ENCODE assay signal across 16 mouse cellular contexts in the genomic region with DNA sequence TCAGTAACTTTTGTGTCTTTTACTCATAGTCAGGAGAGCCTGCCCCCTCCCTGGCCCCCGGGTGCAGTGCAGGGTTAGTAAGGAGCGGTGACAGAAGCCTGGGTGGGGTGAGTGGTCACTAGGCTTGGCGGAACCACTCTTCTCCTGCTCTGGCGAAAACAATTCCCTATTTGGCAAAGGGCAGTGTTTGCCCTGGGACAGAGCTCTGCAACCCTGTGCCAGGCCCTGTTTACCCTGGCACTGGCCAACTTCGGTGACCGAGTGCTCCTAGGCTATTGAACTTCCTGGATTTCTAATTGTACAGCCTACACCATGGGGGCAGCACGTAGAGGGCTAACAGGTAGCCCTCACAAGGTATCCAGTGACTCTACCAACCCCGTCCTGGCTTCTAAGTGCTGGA.
DNase-seq lines count a peak whose midpoint lies in the region; ATAC-seq and TF ChIP-seq lines count a peak whose summit lies in the region.
"Had no signal": no experiment of that assay in that cellular context is flagged by ENCODE, and none has a peak within 500 bp of the region (broad histone marks: within the 10 kb centered on the region; RNA-seq: fewer than 3 reads in every experiment).

No protein-coding gene starts in this region.

- TF ChIP-seq POLR2A in lung, adult 2 months (IDR thresholded peaks at IDR 0.05; ENCODE audit: borderline replicate concordance, extremely low read depth, low read depth, low read length) = no peak

- no peak for TF ChIP-seq CTCF in lung, adult 2 months (IDR thresholded peaks at IDR 0.05; ENCODE audit: insufficient read depth, low read length)

- H3K36me3 ChIP-seq in heart, embryonic 10.5 days = no peaks in the 10 kb centered on the region
- H3K36me3 ChIP-seq in midbrain, embryonic 14.5 days (ENCODE audit: control insufficient read depth, insufficient read depth, low read length) = no peaks in the 10 kb centered on the region
- H3K36me3 ChIP-seq: embryonic facial prominence, embryonic 10.5 days; hindbrain, embryonic 10.5 days; neural tube, embryonic 13.5 days had no signal

- H3K4me3 ChIP-seq in heart, embryonic 10.5 days = no peak overlapping the region
- no peak overlapping the region for H3K4me3 ChIP-seq in lung, adult 2 months (replicated peaks; ENCODE audit: extremely low read depth, low read depth, low read length)
- H3K4me3 ChIP-seq in midbrain, embryonic 14.5 days (replicated peaks; ENCODE audit: low read depth, low read length) = no peak overlapping the region
- H3K4me3 ChIP-seq: embryonic facial prominence, embryonic 10.5 days; hindbrain, embryonic 10.5 days; neural tube, embryonic 13.5 days had no signal

- H3K27ac ChIP-seq in heart, embryonic 10.5 days = no peak overlapping the region
- no peak overlapping the region for H3K27ac ChIP-seq in midbrain, embryonic 14.5 days (replicated peaks; ENCODE audit: low read depth, low read length)
- H3K27ac ChIP-seq: embryonic facial prominence, embryonic 10.5 days; hindbrain, embryonic 10.5 days; liver, embryonic 14.5 days; neural tube, embryonic 13.5 days had no signal

- no peak overlapping the region for H3K9ac ChIP-seq in midbrain, embryonic 14.5 days (replicated peaks; ENCODE audit: low read length)
- H3K9ac ChIP-seq: forebrain, postnatal 0 days; liver, embryonic 14.5 days; neural tube, embryonic 13.5 days had no signal

- H3K9me3 ChIP-seq in heart, embryonic 10.5 days = no peaks in the 10 kb centered on the region
- H3K9me3 ChIP-seq in midbrain, embryonic 14.5 days (ENCODE audit: control insufficient read depth, low read length) = no peaks in the 10 kb centered on the region
- H3K9me3 ChIP-seq: embryonic facial prominence, embryonic 10.5 days; hindbrain, embryonic 10.5 days; neural tube, embryonic 13.5 days had no signal

- peaks cover 11% of the 10 kb centered on the region; the same call in 1 of the 2 replicates for H3K27me3 ChIP-seq in heart, embryonic 10.5 days (ENCODE audit: insufficient read depth, poor library complexity, severe bottlenecking)
- peaks cover 6% of the 10 kb centered on the region; the same call in 1 of the 2 replicates for H3K27me3 ChIP-seq in midbrain, embryonic 14.5 days (ENCODE audit: control insufficient read depth, insufficient read depth, low read length)
- H3K27me3 ChIP-seq: neural tube, embryonic 13.5 days had no signal

- peak; percentile 38 for DNase-seq in adrenal gland, postnatal 14 days
- DNase-seq in adrenal gland, adult 18-20 months (ENCODE audit: low spot score in 2 of 2) = no peak
- peak; percentile 11 for DNase-seq in heart, adult 8-10 months (ENCODE audit: low spot score)
- no peak for DNase-seq in heart, embryonic 10.5 days (ENCODE audit: low spot score)
- peak; percentile 76 to 85 for DNase-seq in lung, adult 18-20 months
- no peak for DNase-seq in lung, adult 2 months
- no peak for DNase-seq in thymus, postnatal 10 days (ENCODE audit: low spot score in 2 of 2)
- no peak for DNase-seq in midbrain, embryonic 14.5 days
- DNase-seq: forebrain, postnatal 0 days; gastrocnemius, postnatal 25 days; thymus, postnatal 25 days had no signal

- 85% methylated on average over 8 of the region's 8 CpGs for WGBS in heart, embryonic 10.5 days
- WGBS in lung, adult 2 months = 59% methylated on average over 8 of the region's 8 CpGs
- WGBS in midbrain, embryonic 14.5 days = 85% methylated on average over 8 of the region's 8 CpGs

- H3K4me1 ChIP-seq in heart, embryonic 10.5 days = peaks cover 10% of the 10 kb centered on the region; the same call in 1 of the 2 replicates
- peaks cover 3% of the 10 kb centered on the region; the same call in 1 of the 2 replicates for H3K4me1 ChIP-seq in lung, adult 2 months (ENCODE audit: control insufficient read depth, insufficient read depth, low read length)
- no peaks in the 10 kb centered on the region for H3K4me1 ChIP-seq in midbrain, embryonic 14.5 days (ENCODE audit: control insufficient read depth, insufficient read depth, low read length)
- H3K4me1 ChIP-seq: embryonic facial prominence, embryonic 10.5 days; hindbrain, embryonic 10.5 days; neural tube, embryonic 13.5 days had no signal

- ATAC-seq in midbrain, embryonic 14.5 days (ENCODE audit: low FRiP score, low TSS enrichment) = no peak
- ATAC-seq: forebrain, postnatal 0 days; inflammation-experienced regulatory T-cells, adult 6 months had no signal

- no peak overlapping the region for H3K4me2 ChIP-seq in midbrain, embryonic 14.5 days (ENCODE audit: low read length)
- H3K4me2 ChIP-seq: neural tube, embryonic 13.5 days had no signal

Comparison
In these comparisons a context has a peak if more than half of its experiments do, and no peak if none do; other contexts are left out.
1. DNase-seq: peak in adrenal gland, postnatal 14 days (single experiment), heart, adult 8-10 months (single experiment) and lung, adult 18-20 months (2 of 2); none in adrenal gland, adult 18-20 months (0 of 2), heart, embryonic 10.5 days (single experiment), lung, adult 2 months (single experiment), thymus, postnatal 10 days (0 of 2) and midbrain, embryonic 14.5 days (single experiment).